Mouse (Mus musculus) adrenal gland, adult 8-10 months (tissue): ENCODE measurements around the gene Erf. TPM values are rescaled to one million over a fixed set of nuclear protein-coding genes. Genes with fewer than 3 reads are reported as not detected.

Source experiments
- DNase-seq: peaks from one replicate; pipeline ENCODE4 v3.0.0; 2022
- microRNA-seq, 2 experiments: library from miRNA; unstranded; fragments of <30 nt; microRNA quantifications; one replicate each; pipeline ENCODE4 v1.2.0; 2022
- total RNA-seq, 4 experiments: library from RNA; stranded (reverse); gene quantifications; 2 replicates each; pipeline ENCODE4 v1.2.4; 2022

The Erf gene
- total RNA-seq, 4 experiments from 2014 or later, result 23.6 to 29.4 (median 27.2) TPM

GRCm38 (mm10) chr7:25206094-25206830 is 44.3 kb downstream of the Erf start:
- no peak for DNase-seq

- DNase-seq, result no peak
Observed at GRCm38 (mm10) chr7:25205355-25206093, 45.0 kb downstream of the Erf start.

GRCm38 (mm10) chr7:25203624-25204023 is 46.9 kb downstream of the Erf start:
- no peak for DNase-seq

DNA sequence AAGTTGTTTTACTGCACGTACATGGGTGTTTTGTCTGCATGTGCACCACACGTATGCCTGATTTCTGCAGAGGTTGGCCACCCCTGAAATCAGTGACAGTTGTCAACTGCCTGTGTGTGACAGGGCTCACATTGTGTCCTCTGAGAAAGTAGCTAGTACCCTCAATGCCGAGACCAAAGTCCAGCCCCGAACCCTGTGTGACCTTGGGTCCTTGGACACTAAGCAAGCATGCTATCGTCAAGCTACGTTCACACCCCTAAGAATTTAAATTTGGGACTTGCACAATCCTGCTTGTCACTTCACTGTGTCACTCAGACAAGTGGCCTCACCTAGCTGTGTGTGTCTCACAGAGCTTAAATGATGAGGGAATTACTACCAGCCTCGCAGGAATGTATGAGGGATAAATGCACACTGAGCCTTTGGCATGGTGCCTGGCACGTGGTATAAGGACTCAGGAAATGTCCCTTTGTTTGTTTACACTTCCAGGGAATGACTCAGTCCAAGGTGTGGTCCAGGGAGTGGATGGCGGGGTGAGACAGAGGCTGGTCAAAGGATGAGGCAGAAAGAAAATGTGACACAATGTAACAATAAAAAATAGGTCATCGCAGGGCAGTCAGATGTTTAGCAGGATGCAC is 53.1 kb downstream of the Erf start:
- no peak for DNase-seq

DNA sequence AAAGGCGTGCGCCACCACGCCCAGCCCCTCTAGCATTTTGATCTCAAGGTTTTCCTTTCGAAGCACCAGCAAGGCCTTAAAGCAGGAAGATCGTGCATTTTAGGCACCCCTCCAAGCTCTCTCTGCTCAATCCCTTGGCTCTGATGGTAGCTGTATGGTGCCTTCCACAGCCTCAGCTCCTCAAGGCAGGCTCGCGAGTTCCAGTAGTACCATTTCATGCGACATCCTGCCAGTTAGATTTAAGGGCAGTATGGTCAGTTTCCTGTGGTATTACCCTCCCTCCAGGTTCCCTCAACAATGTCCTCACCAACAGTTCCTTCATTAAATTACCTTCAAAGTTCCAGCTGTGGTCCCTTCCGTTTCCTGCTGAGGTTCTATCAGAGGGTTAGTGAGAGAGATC is 54.5 kb downstream of the Erf start:
- DNase-seq, result no peak

GRCm38 (mm10) chr7:25195148-25195547 is 55.4 kb downstream of the Erf start:
- no peak for DNase-seq

Small RNAs within 50 kb of the gene (microRNA-seq; reads per million reads assigned to microRNA genes)
- gene Mir7048, result 0 reads per million in 2 experiments

Other genes starting within 250 kb of the Erf start
- 100 to 1,000 TPM in 2 of 4 experiments, 10 to 100 TPM in 2; 46.3 to 149 (median 91.8) TPM for gene Atp1a3, start 244.8 kb downstream of the Erf start, total RNA-seq
- 10 to 100 TPM; 13.8 to 43.0 (median 24.7) TPM for gene Grik5, start 178.4 kb downstream of the Erf start, total RNA-seq
- gene Zfp574, start 178.2 kb downstream of the Erf start, total RNA-seq, result 10 to 100 TPM; 20.2 to 25.0 (median 22.1) TPM
- gene Pou2f2, start 71.0 kb downstream of the Erf start, total RNA-seq, result 1 to 10 TPM in 3 of 4 experiments, under 1 TPM in 1; 0.90 to 3.5 (median 1.7) TPM
- 10 to 100 TPM; 15.6 to 22.2 (median 19.1) TPM for gene Dedd2, start 30.1 kb downstream of the Erf start, total RNA-seq
- gene Zfp526, start 29.3 kb downstream of the Erf start, total RNA-seq, result 10 to 100 TPM; 11.7 to 16.1 (median 14.2) TPM
- gene Gsk3a, start 12.9 kb downstream of the Erf start, total RNA-seq, result 100 to 1,000 TPM in 3 of 4 experiments, 10 to 100 TPM in 1; 99.2 to 107 (median 104) TPM
- 100 to 1,000 TPM; 118 to 195 (median 151) TPM for gene Cic, start 16.9 kb upstream of the Erf start, total RNA-seq
- gene Pafah1b3, start 47.2 kb upstream of the Erf start, total RNA-seq, result 10 to 100 TPM; 34.0 to 48.5 (median 42.5) TPM
- not detected for gene Prr19, start 50.6 kb upstream of the Erf start, total RNA-seq
- 1 to 10 TPM; 1.8 to 4.8 (median 4.5) TPM for gene Tmem145, start 55.3 kb upstream of the Erf start, total RNA-seq
- 10 to 100 TPM; 62.4 to 82.4 (median 71.7) TPM for gene Megf8, start 66.4 kb upstream of the Erf start, total RNA-seq
- not detected for gene Cnfn, start 119.0 kb upstream of the Erf start, total RNA-seq
- 100 to 1,000 TPM; 157 to 290 (median 256) TPM for gene Lipe, start 147.9 kb upstream of the Erf start, total RNA-seq
- not detected for gene Cxcl17, start 162.1 kb upstream of the Erf start, total RNA-seq
- 10 to 100 TPM in 3 of 4 experiments, 1 to 10 TPM in 1; 8.5 to 24.4 (median 17.2) TPM for gene Ceacam1, start 226.8 kb upstream of the Erf start, total RNA-seq